Mouse (Mus musculus): ENCODE measurements at regions not wholly inside any gene's neighbourhood (a gene's known extent, or its start where the extent isn't known, plus 50 kb on each side); places are given as distances from the start of the nearest gene placed in this dataset.

GRCm38 (mm10) chr12:28248749-28249148 is 303.4 kb downstream of the Dcdc2c start:
- H3K4me1 ChIP-seq (replicated peaks; ENCODE audit: control insufficient read depth, insufficient read depth, low read length) = no peaks in the 10 kb centered on the region
- no peak overlapping the region for H3K4me3 ChIP-seq (ENCODE audit: low read depth, low read length)
- WGBS = 56% methylated on average over 3 of the region's 3 CpGs
- no peak overlapping the region for H3K27ac ChIP-seq (ENCODE audit: low read depth, low read length)
- no peak overlapping the region for H3K9ac ChIP-seq (ENCODE audit: low read depth, low read length)
- DNase-seq (ENCODE audit: low spot score) (no peak), ATAC-seq (replicated peaks; ENCODE audit: low FRiP score) (no peak)
- H3K27me3 ChIP-seq (replicated peaks; ENCODE audit: control insufficient read depth, insufficient read depth, low read length) = no peaks in the 10 kb centered on the region
- H3K4me2 ChIP-seq = no peak overlapping the region
- no peaks in the 10 kb centered on the region for H3K9me3 ChIP-seq (ENCODE audit: control insufficient read depth, low read length)
- H3K36me3 ChIP-seq (ENCODE audit: control insufficient read depth, insufficient read depth, low read length) = no peaks in the 10 kb centered on the region

GRCm38 (mm10) chr12:28248287-28248686 is 303.9 kb downstream of the Dcdc2c start:
- no peaks in the 10 kb centered on the region for H3K36me3 ChIP-seq (ENCODE audit: control insufficient read depth, insufficient read depth, low read length)
- no peak for DNase-seq (ENCODE audit: low spot score)
- no peak overlapping the region for H3K4me3 ChIP-seq (ENCODE audit: low read depth, low read length)
- H3K9ac ChIP-seq (ENCODE audit: low read depth, low read length) = no peak overlapping the region
- no peaks in the 10 kb centered on the region for H3K9me3 ChIP-seq (ENCODE audit: control insufficient read depth, low read length)
- no peaks in the 10 kb centered on the region for H3K27me3 ChIP-seq (replicated peaks; ENCODE audit: control insufficient read depth, insufficient read depth, low read length)
- H3K4me2 ChIP-seq = no peak overlapping the region
- no peak overlapping the region for H3K27ac ChIP-seq (ENCODE audit: low read depth, low read length)
- no peak for ATAC-seq (replicated peaks; ENCODE audit: low FRiP score)
- no peaks in the 10 kb centered on the region for H3K4me1 ChIP-seq (replicated peaks; ENCODE audit: control insufficient read depth, insufficient read depth, low read length)
- WGBS = 82% methylated on average over 3 of the region's 3 CpGs

- 79% methylated on average over 5 of the region's 5 CpGs for WGBS
- ATAC-seq (replicated peaks; ENCODE audit: low FRiP score) (no peak), DNase-seq (ENCODE audit: low spot score) (no peak)
- Histone ChIP-seq H3K4me2 (no peak overlapping the region), H3K27me3 (replicated peaks; ENCODE audit: control insufficient read depth, insufficient read depth, low read length) (no peaks in the 10 kb centered on the region), H3K27ac (ENCODE audit: low read depth, low read length) (no peak overlapping the region), H3K4me3 (ENCODE audit: low read depth, low read length) (no peak overlapping the region), H3K4me1 (replicated peaks; ENCODE audit: control insufficient read depth, insufficient read depth, low read length) (no peaks in the 10 kb centered on the region), H3K9me3 (ENCODE audit: control insufficient read depth, low read length) (no peaks in the 10 kb centered on the region), H3K36me3 (ENCODE audit: control insufficient read depth, insufficient read depth, low read length) (no peaks in the 10 kb centered on the region), H3K9ac (ENCODE audit: low read depth, low read length) (no peak overlapping the region)
These were observed 314.2 kb downstream of the Dcdc2c start for GRCm38 (mm10) chr12:28238016-28238415.

GRCm38 (mm10) chr12:28237041-28237440 is 315.2 kb downstream of the Dcdc2c start:
- no peaks in the 10 kb centered on the region for H3K36me3 ChIP-seq (ENCODE audit: control insufficient read depth, insufficient read depth, low read length)
- H3K9ac ChIP-seq (ENCODE audit: low read depth, low read length) = no peak overlapping the region
- no peak for ATAC-seq (replicated peaks; ENCODE audit: low FRiP score)
- H3K27ac ChIP-seq (ENCODE audit: low read depth, low read length) = no peak overlapping the region
- no peak for DNase-seq (ENCODE audit: low spot score)
- no peak overlapping the region for H3K4me3 ChIP-seq (ENCODE audit: low read depth, low read length)
- H3K4me1 ChIP-seq (replicated peaks; ENCODE audit: control insufficient read depth, insufficient read depth, low read length) = no peaks in the 10 kb centered on the region
- 75% methylated on average over 4 of the region's 4 CpGs for WGBS
- H3K27me3 ChIP-seq (replicated peaks; ENCODE audit: control insufficient read depth, insufficient read depth, low read length) = no peaks in the 10 kb centered on the region
- H3K4me2 ChIP-seq = no peak overlapping the region
- H3K9me3 ChIP-seq (ENCODE audit: control insufficient read depth, low read length) = no peaks in the 10 kb centered on the region

- Histone ChIP-seq H3K4me1 (replicated peaks; ENCODE audit: control insufficient read depth, insufficient read depth, low read length) (no peaks in the 10 kb centered on the region), H3K4me2 (no peak overlapping the region), H3K9me3 (ENCODE audit: control insufficient read depth, low read length) (no peaks in the 10 kb centered on the region), H3K27me3 (replicated peaks; ENCODE audit: control insufficient read depth, insufficient read depth, low read length) (no peaks in the 10 kb centered on the region), H3K27ac (ENCODE audit: low read depth, low read length) (no peak overlapping the region), H3K36me3 (ENCODE audit: control insufficient read depth, insufficient read depth, low read length) (no peaks in the 10 kb centered on the region), H3K9ac (ENCODE audit: low read depth, low read length) (no peak overlapping the region), H3K4me3 (ENCODE audit: low read depth, low read length) (no peak overlapping the region)
- DNase-seq (ENCODE audit: low spot score) (no peak), ATAC-seq (replicated peaks; ENCODE audit: low FRiP score) (no peak)
- WGBS = 88% methylated on average over 1 of the region's 1 CpGs
These were observed 349.4 kb downstream of the Dcdc2c start for GRCm38 (mm10) chr12:28202847-28203246.

GRCm38 (mm10) chr12:28186695-28187094 is 365.5 kb downstream of the Dcdc2c start:
- Histone ChIP-seq H3K27ac (ENCODE audit: low read depth, low read length) (no peak overlapping the region), H3K27me3 (replicated peaks; ENCODE audit: control insufficient read depth, insufficient read depth, low read length) (no peaks in the 10 kb centered on the region), H3K4me2 (no peak overlapping the region), H3K4me1 (replicated peaks; ENCODE audit: control insufficient read depth, insufficient read depth, low read length) (no peaks in the 10 kb centered on the region), H3K9me3 (ENCODE audit: control insufficient read depth, low read length) (peaks cover 3% of the 10 kb centered on the region; the same call in 1 of the 2 replicates), H3K4me3 (ENCODE audit: low read depth, low read length) (no peak overlapping the region), H3K9ac (ENCODE audit: low read depth, low read length) (no peak overlapping the region), H3K36me3 (ENCODE audit: control insufficient read depth, insufficient read depth, low read length) (no peaks in the 10 kb centered on the region)
- ATAC-seq (replicated peaks; ENCODE audit: low FRiP score) (no peak), DNase-seq (ENCODE audit: low spot score) (no peak)

GRCm38 (mm10) chr12:28181265-28181664 is 370.9 kb downstream of the Dcdc2c start:
- H3K27ac ChIP-seq (ENCODE audit: low read depth, low read length) = no peak overlapping the region
- ATAC-seq (replicated peaks; ENCODE audit: low FRiP score) (no peak), DNase-seq (ENCODE audit: low spot score) (no peak)
- 67% methylated on average over 2 of the region's 2 CpGs for WGBS
- H3K27me3 ChIP-seq (replicated peaks; ENCODE audit: control insufficient read depth, insufficient read depth, low read length) = no peaks in the 10 kb centered on the region
- no peak overlapping the region for H3K4me2 ChIP-seq
- no peaks in the 10 kb centered on the region for H3K9me3 ChIP-seq (ENCODE audit: control insufficient read depth, low read length)
- no peaks in the 10 kb centered on the region for H3K4me1 ChIP-seq (replicated peaks; ENCODE audit: control insufficient read depth, insufficient read depth, low read length)
- H3K36me3 ChIP-seq (ENCODE audit: control insufficient read depth, insufficient read depth, low read length) = no peaks in the 10 kb centered on the region
- no peak overlapping the region for H3K9ac ChIP-seq (ENCODE audit: low read depth, low read length)
- no peak overlapping the region for H3K4me3 ChIP-seq (ENCODE audit: low read depth, low read length)

GRCm38 (mm10) chr12:28176016-28176415 is 376.2 kb downstream of the Dcdc2c start:
- Histone ChIP-seq H3K9ac (ENCODE audit: low read depth, low read length) (no peak overlapping the region), H3K9me3 (ENCODE audit: control insufficient read depth, low read length) (no peaks in the 10 kb centered on the region), H3K4me3 (ENCODE audit: low read depth, low read length) (no peak overlapping the region), H3K36me3 (ENCODE audit: control insufficient read depth, insufficient read depth, low read length) (no peaks in the 10 kb centered on the region), H3K4me1 (replicated peaks; ENCODE audit: control insufficient read depth, insufficient read depth, low read length) (no peaks in the 10 kb centered on the region), H3K27me3 (replicated peaks; ENCODE audit: control insufficient read depth, insufficient read depth, low read length) (no peaks in the 10 kb centered on the region), H3K27ac (ENCODE audit: low read depth, low read length) (no peak overlapping the region), H3K4me2 (no peak overlapping the region)
- WGBS = 58% methylated on average over 3 of the region's 3 CpGs
- DNase-seq (ENCODE audit: low spot score) (no peak), ATAC-seq (replicated peaks; ENCODE audit: low FRiP score) (no peak)

- H3K9me3 ChIP-seq (ENCODE audit: control insufficient read depth, low read length) = no peaks in the 10 kb centered on the region
- H3K4me1 ChIP-seq (replicated peaks; ENCODE audit: control insufficient read depth, insufficient read depth, low read length) = no peaks in the 10 kb centered on the region
- ATAC-seq (replicated peaks; ENCODE audit: low FRiP score) (no peak), DNase-seq (ENCODE audit: low spot score) (no peak)
- H3K27me3 ChIP-seq (replicated peaks; ENCODE audit: control insufficient read depth, insufficient read depth, low read length) = no peaks in the 10 kb centered on the region
- no peak overlapping the region for H3K9ac ChIP-seq (ENCODE audit: low read depth, low read length)
- H3K36me3 ChIP-seq (ENCODE audit: control insufficient read depth, insufficient read depth, low read length) = no peaks in the 10 kb centered on the region
- no peak overlapping the region for H3K27ac ChIP-seq (ENCODE audit: low read depth, low read length)
- no peak overlapping the region for H3K4me2 ChIP-seq
- H3K4me3 ChIP-seq (ENCODE audit: low read depth, low read length) = no peak overlapping the region
These were observed 378.1 kb downstream of the Dcdc2c start for GRCm38 (mm10) chr12:28174078-28174477.

All from liver, embryonic 11.5 days (tissue).